Comparison of ENCODE assay signal across 13 mouse cellular contexts in genomic region chr8:119634616-119635336, GRCm38 (mm10). TPM values are rescaled to one million over a fixed set of nuclear protein-coding genes. Genes with fewer than 3 reads are reported as not detected.
DNase-seq lines count a peak whose midpoint lies in the region; ATAC-seq and TF ChIP-seq lines count a peak whose summit lies in the region.
"Had no signal": no experiment of that assay in that cellular context is flagged by ENCODE, and none has a peak within 500 bp of the region (broad histone marks: within the 10 kb centered on the region; RNA-seq: fewer than 3 reads in every experiment).

No protein-coding gene starts in this region.

- no peak for DNase-seq in gastrocnemius, adult 2 months
- no peak for DNase-seq in gastrocnemius, postnatal 14 days
- peak; percentile 27 for DNase-seq in lung, postnatal 10 days
- DNase-seq in lung, adult 2 months: no peak
- DNase-seq in embryonic facial prominence, embryonic 14.5 days (ENCODE audit: low spot score): peak; percentile 66
- DNase-seq in gastrocnemius, postnatal 4 days (ENCODE audit: low spot score in 2 of 2): no peak
- no peak for DNase-seq in layer of hippocampus, postnatal 36 days

- no peak overlapping the region for H3K4me2 ChIP-seq in embryonic facial prominence, embryonic 14.5 days (ENCODE audit: low read depth, low read length)
- H3K4me2 ChIP-seq in neural tube, embryonic 13.5 days: no peak overlapping the region
- H3K4me2 ChIP-seq: heart, embryonic 11.5 days; limb, embryonic 13.5 days had no signal

- peaks cover 5% of the 10 kb centered on the region for H3K4me1 ChIP-seq in lung, adult 2 months (ENCODE audit: control insufficient read depth, insufficient read depth, low read length)
- H3K4me1 ChIP-seq in embryonic facial prominence, embryonic 14.5 days (ENCODE audit: control insufficient read depth, insufficient read depth, low read length): peaks cover 7% of the 10 kb centered on the region; the same call in 1 of the 2 replicates
- peaks cover 33% of the 10 kb centered on the region for H3K4me1 ChIP-seq in neural tube, embryonic 13.5 days (replicated peaks)

- no peak overlapping the region for H3K9ac ChIP-seq in embryonic facial prominence, embryonic 14.5 days (ENCODE audit: low read depth, low read length)
- no peak overlapping the region for H3K9ac ChIP-seq in neural tube, embryonic 13.5 days

- peak overlapping the region; percentile 75 for H3K27ac ChIP-seq in gastrocnemius, adult 2 months
- no peak overlapping the region; the same call in 1 of the 2 replicates for H3K27ac ChIP-seq in embryonic facial prominence, embryonic 14.5 days (replicated peaks; ENCODE audit: low read depth, low read length)
- 0 out of 2 replicates have a peak overlapping the region, but pooled peaks have one; percentile 4 for H3K27ac ChIP-seq in neural tube, embryonic 13.5 days (replicated peaks)
- H3K27ac ChIP-seq: limb, embryonic 13.5 days had no signal

- H3K36me3 ChIP-seq in embryonic facial prominence, embryonic 14.5 days (ENCODE audit: control insufficient read depth, insufficient read depth, low read length): no peaks in the 10 kb centered on the region
- no peaks in the 10 kb centered on the region for H3K36me3 ChIP-seq in neural tube, embryonic 13.5 days
- H3K36me3 ChIP-seq: limb, embryonic 13.5 days had no signal

- no peaks in the 10 kb centered on the region for H3K9me3 ChIP-seq in embryonic facial prominence, embryonic 14.5 days (ENCODE audit: control insufficient read depth, low read length)
- no peaks in the 10 kb centered on the region for H3K9me3 ChIP-seq in neural tube, embryonic 13.5 days
- H3K9me3 ChIP-seq: limb, embryonic 13.5 days had no signal

- H3K27me3 ChIP-seq in embryonic facial prominence, embryonic 14.5 days (replicated peaks; ENCODE audit: control insufficient read depth, insufficient read depth, low read length): peaks cover 11% of the 10 kb centered on the region; the same call in 1 of the 2 replicates
- H3K27me3 ChIP-seq in neural tube, embryonic 13.5 days: peaks cover 20% of the 10 kb centered on the region

- no peak for TF ChIP-seq POLR2A in lung, adult 2 months (IDR thresholded peaks at IDR 0.05; ENCODE audit: borderline replicate concordance, extremely low read depth, low read depth, low read length)

- peak overlapping the region; percentile 56 for H3K4me3 ChIP-seq in gastrocnemius, adult 2 months
- no peak overlapping the region for H3K4me3 ChIP-seq in lung, adult 2 months (replicated peaks; ENCODE audit: extremely low read depth, low read depth, low read length)
- H3K4me3 ChIP-seq in embryonic facial prominence, embryonic 14.5 days (ENCODE audit: low read depth, low read length): no peak overlapping the region
- no peak overlapping the region for H3K4me3 ChIP-seq in neural tube, embryonic 13.5 days
- H3K4me3 ChIP-seq: limb, embryonic 13.5 days had no signal

- intact Hi-C loops in gastrocnemius, adult 2 months (cut with DNase I): no loop called here
- intact Hi-C loops in gastrocnemius, postnatal 14 days (cut with DNase I; ENCODE audit: low total_unique reads): no loop called here

- peak; percentile 47 for ATAC-seq in embryonic facial prominence, embryonic 14.5 days (ENCODE audit: low read depth)
- ATAC-seq in neural tube, embryonic 13.5 days (ENCODE audit: low read depth): no peak
- ATAC-seq: CD4-positive, CD25-positive, alpha-beta regulatory T cell, adult 4 months had no signal

- no peak for TF ChIP-seq CTCF in gastrocnemius, adult 2 months (IDR thresholded peaks at IDR 0.05)
- no peak for TF ChIP-seq CTCF in lung, adult 2 months (IDR thresholded peaks at IDR 0.05; ENCODE audit: insufficient read depth, low read length)

- 17% methylated on average over 14 of the region's 14 CpGs for WGBS in lung, adult 2 months
- 26% methylated on average over 14 of the region's 14 CpGs for WGBS in embryonic facial prominence, embryonic 14.5 days
- 24% methylated on average over 14 of the region's 14 CpGs for WGBS in neural tube, embryonic 13.5 days

RNA-seq across cellular contexts. Expression of gene Kcng4, which starts 0.7 kb away (rescaled TPM):
- 10 to 100 TPM; 14.1 to 14.3 TPM for total RNA-seq in gastrocnemius, adult 2 months (2021)
- total RNA-seq in gastrocnemius, postnatal 14 days (2021): 1 to 10 TPM; 1.6 to 4.4 TPM
- polyA plus RNA-seq in lung, adult 2 months (2012; rRNA removed): 0.17 and 0.51 TPM in 2 replicates
- polyA plus RNA-seq in embryonic facial prominence, embryonic 14.5 days (2014; fragmentation: Nextera tagmentation; extraction: Ambion mirVana): 0.28 and 0.48 TPM in 2 replicates
- not detected in 2 replicates for polyA plus RNA-seq in neural tube, embryonic 13.5 days (2015; fragmentation: Nextera tagmentation; extraction: Ambion mirVana)
- total RNA-seq in gastrocnemius, postnatal 4 days (2021): under 1 TPM; 0.17 to 0.29 TPM
- 1 to 10 TPM; 3.6 to 3.7 TPM for total RNA-seq in layer of hippocampus, postnatal 36 days (2021)
- total RNA-seq: monocyte, adult 5-6 weeks had no signal
- polyA plus RNA-seq: CD4-positive, CD25-positive, alpha-beta regulatory T cell, adult 4 months; heart, embryonic 11.5 days; limb, embryonic 13.5 days had no signal

RNA-seq across cellular contexts. Expression of gene Adad2, which starts 22.2 kb away (rescaled TPM):
- not detected for total RNA-seq in gastrocnemius, adult 2 months (2021)
- not detected for total RNA-seq in gastrocnemius, postnatal 14 days (2021)
- not detected in 2 replicates for polyA plus RNA-seq in lung, adult 2 months (2012; rRNA removed)
- polyA plus RNA-seq in embryonic facial prominence, embryonic 14.5 days (2014; fragmentation: Nextera tagmentation; extraction: Ambion mirVana): 0.14 and 0.17 TPM in 2 replicates
- polyA plus RNA-seq in neural tube, embryonic 13.5 days (2015; fragmentation: Nextera tagmentation; extraction: Ambion mirVana): not detected in 2 replicates
- total RNA-seq in gastrocnemius, postnatal 4 days (2021): not detected
- total RNA-seq in layer of hippocampus, postnatal 36 days (2021): under 1 TPM in 1 of 2 experiments, not detected in 1; 0.46 TPM
- total RNA-seq: monocyte, adult 5-6 weeks had no signal
- polyA plus RNA-seq: CD4-positive, CD25-positive, alpha-beta regulatory T cell, adult 4 months; heart, embryonic 11.5 days; thymus, postnatal 0 days had no signal

RNA-seq across cellular contexts. Expression of gene Taf1c, which starts 29.8 kb away (rescaled TPM):
- 1 to 10 TPM; 5.2 to 6.6 TPM for total RNA-seq in gastrocnemius, adult 2 months (2021)
- total RNA-seq in gastrocnemius, postnatal 14 days (2021): 1 to 10 TPM; 3.5 to 3.6 TPM
- 17.6 and 19.5 TPM in 2 replicates for polyA plus RNA-seq in lung, adult 2 months (2012; rRNA removed)
- 7.9 and 11.3 TPM in 2 replicates for polyA plus RNA-seq in embryonic facial prominence, embryonic 14.5 days (2014; fragmentation: Nextera tagmentation; extraction: Ambion mirVana)
- 13.5 and 14.7 TPM in 2 replicates for polyA plus RNA-seq in neural tube, embryonic 13.5 days (2015; fragmentation: Nextera tagmentation; extraction: Ambion mirVana)
- total RNA-seq in gastrocnemius, postnatal 4 days (2021): 1 to 10 TPM; 5.8 to 6.1 TPM
- total RNA-seq in layer of hippocampus, postnatal 36 days (2021): 10 to 100 TPM; 11.5 to 11.7 TPM

RNA-seq across cellular contexts. Expression of gene Wfdc1, which starts 31.4 kb away (rescaled TPM):
- total RNA-seq in gastrocnemius, adult 2 months (2021): 10 to 100 TPM; 96.5 to 98.7 TPM
- 10 to 100 TPM; 65.6 to 68.3 TPM for total RNA-seq in gastrocnemius, postnatal 14 days (2021)
- polyA plus RNA-seq in lung, adult 2 months (2012; rRNA removed): 122 and 130 TPM in 2 replicates
- 2.0 and 3.5 TPM in 2 replicates for polyA plus RNA-seq in embryonic facial prominence, embryonic 14.5 days (2014; fragmentation: Nextera tagmentation; extraction: Ambion mirVana)
- polyA plus RNA-seq in neural tube, embryonic 13.5 days (2015; fragmentation: Nextera tagmentation; extraction: Ambion mirVana): 2.8 and 3.4 TPM in 2 replicates
- 10 to 100 TPM; 56.9 to 59.7 TPM for total RNA-seq in gastrocnemius, postnatal 4 days (2021)
- total RNA-seq in layer of hippocampus, postnatal 36 days (2021): 1 to 10 TPM; 7.8 to 9.2 TPM
- total RNA-seq: monocyte, adult 5-6 weeks had no signal
- polyA plus RNA-seq: CD4-positive, CD25-positive, alpha-beta regulatory T cell, adult 4 months had no signal

RNA-seq across cellular contexts. Expression of gene Dnaaf1, which starts 59.7 kb away (rescaled TPM):
- total RNA-seq in gastrocnemius, adult 2 months (2021): not detected
- not detected for total RNA-seq in gastrocnemius, postnatal 14 days (2021)
- 5.0 and 5.3 TPM in 2 replicates for polyA plus RNA-seq in lung, adult 2 months (2012; rRNA removed)
- polyA plus RNA-seq in embryonic facial prominence, embryonic 14.5 days (2014; fragmentation: Nextera tagmentation; extraction: Ambion mirVana): 0.83 and 2.5 TPM in 2 replicates
- 0.18 and 0.25 TPM in 2 replicates for polyA plus RNA-seq in neural tube, embryonic 13.5 days (2015; fragmentation: Nextera tagmentation; extraction: Ambion mirVana)
- total RNA-seq in gastrocnemius, postnatal 4 days (2021): not detected
- total RNA-seq in layer of hippocampus, postnatal 36 days (2021): under 1 TPM; 0.12 to 0.18 TPM
- total RNA-seq: monocyte, adult 5-6 weeks had no signal
- polyA plus RNA-seq: CD4-positive, CD25-positive, alpha-beta regulatory T cell, adult 4 months had no signal

Comparison
In these comparisons a context has a peak if more than half of its experiments do, and no peak if none do; other contexts are left out.
1. DNase-seq: peak in lung, postnatal 10 days (single experiment) and embryonic facial prominence, embryonic 14.5 days (single experiment); none in gastrocnemius, adult 2 months (single experiment), gastrocnemius, postnatal 14 days (single experiment), lung, adult 2 months (single experiment), gastrocnemius, postnatal 4 days (0 of 2) and layer of hippocampus, postnatal 36 days (0 of 2).